In genomic region chr19:10134692-10135091, GRCm38 (mm10) we compare ENCODE assay signal across 8 mouse cellular contexts. TPM values are rescaled to one million over a fixed set of nuclear protein-coding genes. Genes with fewer than 3 reads are reported as not detected.
DNase-seq lines count a peak whose midpoint lies in the region; ATAC-seq and TF ChIP-seq lines count a peak whose summit lies in the region.

No protein-coding gene starts in this region.

- no peak overlapping the region for H3K9ac ChIP-seq in liver, postnatal 0 days (replicated peaks)
- peak overlapping the region; percentile 58; the same call in 1 of the 2 replicates for H3K9ac ChIP-seq in heart, embryonic 13.5 days
- no peak overlapping the region for H3K9ac ChIP-seq in stomach, embryonic 15.5 days

- H3K27me3 ChIP-seq in liver, postnatal 0 days (ENCODE audit: insufficient read depth, low read length): no peaks in the 10 kb centered on the region
- no peaks in the 10 kb centered on the region for H3K27me3 ChIP-seq in heart, embryonic 13.5 days (replicated peaks)
- H3K27me3 ChIP-seq in stomach, embryonic 15.5 days (replicated peaks): no peaks in the 10 kb centered on the region

- no peaks in the 10 kb centered on the region for H3K36me3 ChIP-seq in liver, postnatal 0 days (replicated peaks; ENCODE audit: insufficient read depth, low read length)
- H3K36me3 ChIP-seq in heart, embryonic 13.5 days: no peaks in the 10 kb centered on the region
- no peaks in the 10 kb centered on the region for H3K36me3 ChIP-seq in stomach, embryonic 15.5 days

- H3K27ac ChIP-seq in liver, postnatal 0 days (ENCODE audit: low read depth): no peak overlapping the region
- H3K27ac ChIP-seq in heart, embryonic 13.5 days (replicated peaks): peak overlapping the region; percentile 56; the same call in 1 of the 2 replicates
- peak overlapping the region; percentile 66 for H3K27ac ChIP-seq in stomach, embryonic 15.5 days

- 55% methylated on average over 2 of the region's 2 CpGs for WGBS in liver, postnatal 0 days (ENCODE audit: insufficient replicate concordance)
- 29% methylated on average over 2 of the region's 2 CpGs for WGBS in heart, embryonic 13.5 days
- 24% methylated on average over 2 of the region's 2 CpGs for WGBS in stomach, embryonic 15.5 days

- DNase-seq in liver: peak; percentile 6
- DNase-seq in liver, postnatal 0 days: no peak
- DNase-seq in kidney, postnatal 36 days: peak; percentile 74 to 76
- no peak for DNase-seq in c-Kit-positive CD71-positive TER-119-positive erythroid progenitor cells, embryonic 14.5 days (ENCODE audit: low spot score)
- no peak for DNase-seq in thymus, postnatal 14 days
- no peak for DNase-seq in left cerebral cortex, postnatal 36 days (ENCODE audit: low spot score in 2 of 2)

- no peak overlapping the region for H3K4me2 ChIP-seq in liver, postnatal 0 days (ENCODE audit: low read depth, low read length)
- no peak overlapping the region for H3K4me2 ChIP-seq in heart, embryonic 13.5 days
- H3K4me2 ChIP-seq in stomach, embryonic 15.5 days: 0 out of 2 replicates have a peak overlapping the region, but pooled peaks have one; percentile 8

- no peak overlapping the region for H3K4me3 ChIP-seq in liver, postnatal 0 days (ENCODE audit: low read depth, low read length)
- no peak overlapping the region for H3K4me3 ChIP-seq in heart, embryonic 13.5 days
- no peak overlapping the region for H3K4me3 ChIP-seq in stomach, embryonic 15.5 days (replicated peaks)

- intact Hi-C loops in left cerebral cortex, postnatal 36 days (cut with DNase I): no loop called here

- ATAC-seq in liver, postnatal 0 days: no peak
- ATAC-seq in heart, embryonic 13.5 days (ENCODE audit: extremely low read depth, insufficient number of reproducible peaks, low FRiP score, low TSS enrichment): no peak
- ATAC-seq in stomach, embryonic 15.5 days (ENCODE audit: insufficient read depth, low FRiP score, low read depth): peak; percentile 65

- no peak for TF ChIP-seq CTCF in liver, postnatal 0 days (IDR thresholded peaks at IDR 0.05; ENCODE audit: low read depth)

- H3K9me3 ChIP-seq in liver, postnatal 0 days (ENCODE audit: low read length): no peaks in the 10 kb centered on the region
- no peaks in the 10 kb centered on the region for H3K9me3 ChIP-seq in heart, embryonic 13.5 days
- no peaks in the 10 kb centered on the region for H3K9me3 ChIP-seq in stomach, embryonic 15.5 days

- TF ChIP-seq EP300 in liver, postnatal 0 days (IDR thresholded peaks at IDR 0.05; ENCODE audit: low read depth): no peak

- H3K4me1 ChIP-seq in liver, postnatal 0 days (ENCODE audit: insufficient read depth): no peaks in the 10 kb centered on the region
- H3K4me1 ChIP-seq in heart, embryonic 13.5 days: peaks cover 10% of the 10 kb centered on the region
- peaks cover 8% of the 10 kb centered on the region; the same call in 1 of the 2 replicates for H3K4me1 ChIP-seq in stomach, embryonic 15.5 days

RNA-seq across cellular contexts. Expression of gene Fads2, which starts 33.1 kb away (rescaled TPM):
- polyA plus RNA-seq in liver, postnatal 0 days (2015; fragmentation: Nextera tagmentation; extraction: Ambion mirVana): 203 and 216 TPM in 2 replicates
- 47.1 and 50.3 TPM in 2 replicates for polyA plus RNA-seq in heart, embryonic 13.5 days (2015; fragmentation: Nextera tagmentation; extraction: Ambion mirVana)
- polyA plus RNA-seq in stomach, embryonic 15.5 days (2015; fragmentation: Nextera tagmentation; extraction: Ambion mirVana): 125 and 139 TPM in 2 replicates
- 100 to 1,000 TPM; 117 to 131 TPM for total RNA-seq in left cerebral cortex, postnatal 36 days (2021)

RNA-seq across cellular contexts. Expression of gene Fads1, which starts 48.0 kb away (rescaled TPM):
- 88.0 and 97.1 TPM in 2 replicates for polyA plus RNA-seq in liver, postnatal 0 days (2015; fragmentation: Nextera tagmentation; extraction: Ambion mirVana)
- polyA plus RNA-seq in heart, embryonic 13.5 days (2015; fragmentation: Nextera tagmentation; extraction: Ambion mirVana): 54.8 and 58.9 TPM in 2 replicates
- polyA plus RNA-seq in stomach, embryonic 15.5 days (2015; fragmentation: Nextera tagmentation; extraction: Ambion mirVana): 111 and 122 TPM in 2 replicates
- 100 to 1,000 TPM; 183 to 192 TPM for total RNA-seq in left cerebral cortex, postnatal 36 days (2021)

Comparison
In these comparisons a context has a peak if more than half of its experiments do, and no peak if none do; other contexts are left out.
1. DNase-seq: peak in liver (single experiment) and kidney, postnatal 36 days (2 of 2); none in liver, postnatal 0 days (single experiment), c-Kit-positive CD71-positive TER-119-positive erythroid progenitor cells, embryonic 14.5 days (single experiment), thymus, postnatal 14 days (single experiment) and left cerebral cortex, postnatal 36 days (0 of 2).